Mouse (Mus musculus) kidney, embryonic 16.5 days (tissue): Measurements from ENCODE around the gene Fbxo46. TPM values are rescaled to one million over a fixed set of nuclear protein-coding genes. Genes with fewer than 3 reads are reported as not detected.
A peak's percentile ranks its signal among the peaks of the same experiment; 100 is the strongest.

Experiments
- ATAC-seq: fragments of 200-750 bp; cut with Nextera tagmentation; 2 replicates; pipeline ENCODE4 v1.8.0; 2017; ENCODE audit warnings: moderate TSS enrichment; ENCODE audit not compliant: low FRiP score, low TSS enrichment
- H3K27ac ChIP-seq: fragments of 300-500 bp; sonication (generic); 2 replicates; pipeline ENCODE4 v1.5.1; 2014; ENCODE audit warnings: low read length
- H3K27me3 ChIP-seq: fragments of 300-500 bp; sonication (generic); 2 replicates; pipeline ENCODE4 v1.6.1; 2014; ENCODE audit warnings: low read length, control low read depth, mixed read lengths; ENCODE audit not compliant: insufficient read depth
- H3K36me3 ChIP-seq: fragments of 300-500 bp; sonication (generic); 2 replicates; pipeline ENCODE4 v1.6.1; 2014; ENCODE audit warnings: low read length, control low read depth, mixed read lengths; ENCODE audit not compliant: insufficient read depth
- H3K4me1 ChIP-seq: fragments of 300-500 bp; sonication (generic); 2 replicates; pipeline ENCODE4 v1.6.1; 2014; ENCODE audit warnings: low read length, control low read depth, mixed read lengths; ENCODE audit not compliant: insufficient read depth
- H3K4me2 ChIP-seq: fragments of 300-500 bp; sonication (generic); replicated peaks from 2 replicates; pipeline ENCODE4 v1.6.1; 2014; ENCODE audit warnings: low read depth, low read length
- H3K4me3 ChIP-seq: fragments of 300-500 bp; sonication (generic); 2 replicates; pipeline ENCODE4 v1.5.1; 2014; ENCODE audit warnings: mild to moderate bottlenecking, low read length
- H3K9ac ChIP-seq: fragments of 300-500 bp; sonication (generic); replicated peaks from 2 replicates; pipeline ENCODE4 v1.6.1; 2014; ENCODE audit warnings: low read length
- H3K9me3 ChIP-seq: fragments of 300-500 bp; sonication (generic); 2 replicates; pipeline ENCODE4 v1.6.1; 2016; ENCODE audit warnings: low read length, control low read depth
- WGBS: fragments of 180-500 bp; shearing (Covaris S2); extraction: QIAGEN DNeasy Blood & Tissue Kit; methylation state at CpG from one replicate; pipeline ENCODE4 v1.1.7; 2014; 5-methylcytosine and 5-hydroxymethylcytosine counted together
- polyA plus RNA-seq: library from polyadenylated mRNA; unstranded; fragments of >200 nt; fragmentation: Nextera tagmentation; extraction: Ambion mirVana; gene quantifications from 2 replicates; pipeline ENCODE4 v1.2.1, GENCODE M21; 2015

Fbxo46 gene
- polyA plus RNA-seq, 1 experiment from 2014 or later = 18.4 TPM

DNA sequence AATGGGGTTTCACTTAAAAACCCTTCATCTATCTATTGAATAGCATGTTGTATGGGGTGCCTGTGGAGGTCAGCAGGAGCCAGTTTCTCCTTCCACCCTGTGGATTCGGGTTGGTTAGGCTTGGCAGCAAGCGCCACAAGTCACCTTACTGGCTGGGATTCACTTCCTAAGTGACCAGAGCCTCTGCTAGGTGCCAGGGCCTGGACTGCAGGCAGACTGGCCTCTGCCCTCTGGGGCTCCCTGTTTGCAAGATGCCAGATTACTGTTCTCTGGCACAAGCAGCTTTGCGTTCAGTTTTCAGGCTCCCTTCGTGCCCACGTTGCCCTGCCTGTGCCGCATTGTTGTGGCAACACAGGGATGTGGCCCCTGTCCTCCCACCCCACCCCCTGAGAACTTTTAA, 5.1 kb downstream of the Fbxo46 start:
- Histone ChIP-seq H3K27ac (no peak overlapping the region), H3K4me2 (no peak overlapping the region), H3K9me3 (0 out of 2 replicates have a peak, but pooled peaks cover 4% of the 10 kb centered on the region), H3K36me3 (peaks cover 7% of the 10 kb centered on the region), H3K9ac (no peak overlapping the region), H3K4me3 (no peak overlapping the region), H3K27me3 (no peaks in the 10 kb centered on the region), H3K4me1 (peaks cover 13% of the 10 kb centered on the region)
- ATAC-seq = no peak
- 69% methylated on average over 6 of the region's 6 CpGs for WGBS

DNA sequence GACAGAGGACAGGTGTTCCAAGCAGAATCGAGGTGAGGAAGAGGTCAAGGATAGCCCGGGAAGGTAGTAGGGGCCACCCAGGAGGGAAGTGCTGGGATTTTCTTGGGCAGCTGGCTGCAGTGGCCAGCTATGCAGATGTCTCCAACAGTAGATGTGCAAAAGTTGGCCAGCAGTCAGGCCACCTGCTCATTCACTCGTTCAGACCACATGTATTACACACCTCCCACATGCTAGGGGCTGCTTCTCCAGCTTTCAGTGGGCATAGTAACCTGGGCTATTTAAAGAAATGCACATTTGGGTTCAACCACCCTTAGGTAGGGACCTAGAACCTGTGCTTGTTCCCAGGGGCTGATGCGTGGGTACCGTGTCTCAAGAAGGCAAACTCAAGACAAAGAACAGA, 8.1 kb downstream of the Fbxo46 start:
- peaks cover 4% of the 10 kb centered on the region; the same call in 1 of the 2 replicates for H3K36me3 ChIP-seq
- H3K27me3 ChIP-seq = no peaks in the 10 kb centered on the region
- 90% methylated on average over 5 of the region's 5 CpGs for WGBS
- no peaks in the 10 kb centered on the region for H3K9me3 ChIP-seq
- ATAC-seq = no peak
- no peak overlapping the region for H3K27ac ChIP-seq
- peaks cover 10% of the 10 kb centered on the region; the same call in 1 of the 2 replicates for H3K4me1 ChIP-seq
- H3K4me3 ChIP-seq = no peak overlapping the region
- H3K4me2 ChIP-seq = no peak overlapping the region
- no peak overlapping the region for H3K9ac ChIP-seq

DNA sequence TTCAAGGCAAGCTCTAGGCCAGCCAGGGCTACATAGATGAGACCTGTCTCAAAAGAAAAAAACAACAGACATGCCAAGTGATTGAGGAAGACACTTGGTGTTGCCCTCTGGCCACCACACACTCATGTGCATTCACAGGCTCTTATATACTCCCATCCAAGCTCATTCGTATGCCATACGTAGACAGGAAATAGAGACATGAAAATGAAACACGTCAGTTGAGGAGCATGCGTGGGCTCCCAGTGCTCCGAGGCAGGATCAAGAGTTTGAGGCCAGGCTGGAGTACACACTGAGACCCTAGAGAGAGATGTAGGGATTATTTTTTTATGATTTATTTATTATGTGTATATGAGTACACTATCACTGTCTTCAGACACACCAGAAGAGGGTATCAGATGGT, 9.7 kb downstream of the Fbxo46 start:
- Histone ChIP-seq H3K9ac (no peak overlapping the region), H3K27me3 (no peaks in the 10 kb centered on the region), H3K27ac (no peak overlapping the region), H3K4me3 (no peak overlapping the region), H3K4me2 (no peak overlapping the region), H3K4me1 (peaks cover 10% of the 10 kb centered on the region; the same call in 1 of the 2 replicates), H3K9me3 (no peaks in the 10 kb centered on the region), H3K36me3 (peaks cover 4% of the 10 kb centered on the region; the same call in 1 of the 2 replicates)
- WGBS = 92% methylated on average over 5 of the region's 5 CpGs
- no peak for ATAC-seq

DNA sequence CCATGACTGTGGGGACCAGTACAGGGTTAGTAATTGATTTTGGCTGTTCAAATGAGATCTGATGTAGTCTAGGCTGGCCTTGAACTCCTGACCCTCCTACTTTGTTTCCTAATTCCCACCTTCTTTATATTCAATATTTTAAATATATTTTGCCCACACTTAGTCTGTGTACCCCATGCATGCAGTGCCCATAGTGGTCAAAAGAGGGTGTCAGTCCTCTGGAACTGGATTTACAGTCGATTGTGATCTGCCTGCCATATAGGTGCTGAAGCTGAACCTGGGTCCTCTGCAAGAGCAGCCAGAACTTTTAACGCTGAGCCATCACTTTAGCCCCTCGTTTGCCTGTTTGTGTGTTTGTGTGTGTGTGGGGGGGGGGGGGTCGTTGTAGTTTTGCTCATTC, 11.0 kb downstream of the Fbxo46 start:
- ATAC-seq = no peak
- Histone ChIP-seq H3K27ac (peak overlapping the region; percentile 94), H3K4me1 (peaks cover 10% of the 10 kb centered on the region; the same call in 1 of the 2 replicates), H3K9me3 (no peaks in the 10 kb centered on the region), H3K4me3 (peak overlapping the region; percentile 54), H3K36me3 (peaks cover 9% of the 10 kb centered on the region), H3K4me2 (peak overlapping the region; percentile 67), H3K9ac (peak overlapping the region; percentile 69), H3K27me3 (no peaks in the 10 kb centered on the region)
- WGBS = 20% methylated on average over 4 of the region's 4 CpGs

DNA sequence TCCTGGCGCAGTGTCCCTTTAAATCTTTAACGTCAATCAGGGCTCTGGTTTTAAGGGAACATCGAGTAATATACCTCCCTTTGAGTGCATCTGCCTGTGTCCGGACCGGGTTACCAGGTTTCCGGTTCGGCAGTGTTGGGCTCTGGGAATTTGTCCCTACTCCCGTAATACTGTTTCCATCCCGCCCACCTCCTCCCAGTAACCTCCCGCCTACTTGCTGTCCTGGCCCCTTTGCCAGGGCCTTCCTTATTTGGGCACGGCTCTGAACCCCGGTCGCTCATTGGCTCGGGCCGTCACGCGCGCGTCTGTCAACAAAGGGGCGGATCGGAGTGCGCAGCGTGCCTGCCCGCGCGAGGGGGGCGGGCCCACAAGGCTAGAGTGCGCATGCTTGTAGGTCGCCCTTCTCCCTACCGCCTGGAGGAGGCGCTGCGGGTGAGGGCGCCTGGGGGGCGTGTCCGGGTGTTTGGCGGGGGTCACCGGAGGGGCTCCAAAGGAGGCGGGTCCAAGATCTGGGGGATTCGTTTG, 11.7 kb downstream of the Fbxo46 start:
- ATAC-seq = peak; percentile 99
- peaks cover 16% of the 10 kb centered on the region for H3K36me3 ChIP-seq
- H3K27me3 ChIP-seq = no peaks in the 10 kb centered on the region
- H3K9me3 ChIP-seq = no peaks in the 10 kb centered on the region
- under 1% methylated on average over 39 of the region's 39 CpGs for WGBS
- peak overlapping the region; percentile 54 for H3K4me3 ChIP-seq
- peak overlapping the region; percentile 94 for H3K27ac ChIP-seq
- H3K9ac ChIP-seq = peak overlapping the region; percentile 69
- H3K4me2 ChIP-seq = peak overlapping the region; percentile 67
- peaks cover 10% of the 10 kb centered on the region; the same call in 1 of the 2 replicates for H3K4me1 ChIP-seq

DNA sequence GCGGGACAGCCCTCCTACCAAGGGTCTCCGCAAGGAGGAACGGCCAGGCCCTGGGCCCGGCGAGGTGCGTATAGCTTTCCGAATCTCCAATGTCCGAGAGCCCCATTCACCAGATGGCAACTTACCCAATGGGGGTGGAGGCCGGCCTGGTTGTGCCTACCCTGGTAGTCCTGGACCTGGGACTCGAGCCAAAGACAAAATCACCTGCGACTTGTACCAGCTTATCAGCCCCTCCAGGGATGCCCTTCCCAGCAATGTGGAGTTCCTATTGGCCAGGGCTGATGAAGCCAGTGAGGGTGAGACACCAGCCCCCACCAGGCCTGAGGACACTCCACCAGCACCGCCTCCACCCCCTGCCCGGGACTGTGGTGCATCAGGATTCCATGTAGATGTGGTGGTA, 16.5 kb downstream of the Fbxo46 start:
- no peak for ATAC-seq
- WGBS = 95% methylated on average over 13 of the region's 13 CpGs
- Histone ChIP-seq H3K4me1 (peaks cover 4% of the 10 kb centered on the region; the same call in 1 of the 2 replicates), H3K36me3 (peaks cover 55% of the 10 kb centered on the region), H3K4me3 (no peak overlapping the region), H3K27ac (no peak overlapping the region), H3K4me2 (no peak overlapping the region), H3K9me3 (no peaks in the 10 kb centered on the region), H3K27me3 (no peaks in the 10 kb centered on the region), H3K9ac (no peak overlapping the region)

- H3K27ac ChIP-seq = no peak overlapping the region
- H3K36me3 ChIP-seq = peaks cover 57% of the 10 kb centered on the region
- 90% methylated on average over 38 of the region's 38 CpGs for WGBS
- H3K9ac ChIP-seq = no peak overlapping the region
- H3K4me1 ChIP-seq = peaks cover 3% of the 10 kb centered on the region; the same call in 1 of the 2 replicates
- H3K27me3 ChIP-seq = no peaks in the 10 kb centered on the region
- no peak for ATAC-seq
- no peak overlapping the region for H3K4me2 ChIP-seq
- no peaks in the 10 kb centered on the region for H3K9me3 ChIP-seq
- H3K4me3 ChIP-seq = no peak overlapping the region
Observed at GRCm38 (mm10) chr7:19136673-19137334, 17.1 kb downstream of the Fbxo46 start.

- ATAC-seq = no peak
- no peaks in the 10 kb centered on the region for H3K4me1 ChIP-seq
- peaks cover 57% of the 10 kb centered on the region for H3K36me3 ChIP-seq
- WGBS = 44% methylated on average over 5 of the region's 5 CpGs
- no peak overlapping the region for H3K4me2 ChIP-seq
- H3K27ac ChIP-seq = no peak overlapping the region
- H3K9me3 ChIP-seq = no peaks in the 10 kb centered on the region
- H3K27me3 ChIP-seq = no peaks in the 10 kb centered on the region
- no peak overlapping the region for H3K4me3 ChIP-seq
- H3K9ac ChIP-seq = no peak overlapping the region
Observed at GRCm38 (mm10) chr7:19137380-19137779, 17.7 kb downstream of the Fbxo46 start.

DNA sequence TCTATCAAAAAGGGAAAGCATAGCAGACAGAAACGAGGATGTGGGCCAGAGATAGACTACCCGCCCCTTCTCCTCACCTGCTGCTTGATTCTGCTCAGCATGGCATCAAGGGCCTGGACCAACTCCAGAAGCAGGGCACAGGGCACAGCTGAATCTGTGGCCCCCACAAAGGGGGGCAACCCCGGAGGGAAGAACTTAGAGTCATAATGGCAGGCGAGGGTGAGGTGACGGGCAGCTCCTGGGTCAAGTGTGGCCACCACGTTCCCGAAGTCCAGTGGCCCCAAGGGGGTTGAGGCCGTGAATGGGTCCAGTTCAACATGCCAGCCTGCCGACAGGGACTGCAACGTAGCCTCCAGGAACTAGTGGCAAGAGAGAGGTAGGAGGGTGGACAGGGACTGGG, 27.1 kb downstream of the Fbxo46 start:
- Histone ChIP-seq H3K4me1 (peaks cover 17% of the 10 kb centered on the region), H3K27me3 (no peaks in the 10 kb centered on the region)

DNA sequence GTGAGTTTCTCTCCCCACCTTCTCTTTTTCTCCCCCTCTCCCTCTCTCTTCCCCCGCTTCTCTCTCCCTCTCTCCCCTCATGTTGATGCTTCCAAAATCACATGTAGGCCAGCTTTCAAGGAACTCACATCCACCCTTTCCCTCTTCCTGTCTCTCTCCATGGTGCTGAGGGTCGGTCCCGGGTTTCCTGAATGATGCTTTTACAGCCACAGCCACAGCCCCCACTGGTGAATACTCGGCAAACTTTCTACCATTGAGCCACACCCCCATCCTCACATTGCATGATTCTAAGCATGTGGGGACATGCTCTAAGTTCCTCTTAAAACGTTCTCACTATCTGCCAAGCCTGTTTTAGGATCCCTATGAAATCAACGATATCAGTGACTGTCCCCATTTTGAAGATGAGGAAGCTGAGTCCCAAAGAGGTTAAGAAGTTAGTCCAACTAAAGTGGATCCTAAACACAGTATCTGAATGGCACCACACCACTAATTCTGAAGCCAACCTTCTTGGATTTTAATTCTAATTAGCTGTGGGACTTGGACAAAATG, 27.9 kb downstream of the Fbxo46 start:
- Histone ChIP-seq H3K9me3 (no peaks in the 10 kb centered on the region), H3K27ac (no peak overlapping the region), H3K4me2 (no peak overlapping the region), H3K36me3 (peaks cover 12% of the 10 kb centered on the region), H3K9ac (no peak overlapping the region), H3K4me1 (peaks cover 17% of the 10 kb centered on the region), H3K4me3 (no peak overlapping the region), H3K27me3 (no peaks in the 10 kb centered on the region)
- no peak for ATAC-seq
- WGBS = 33% methylated on average over 6 of the region's 6 CpGs

More for the DNA sequence above, 27.1 kb downstream of the Fbxo46 start:
- H3K4me3 ChIP-seq = no peak overlapping the region
- no peaks in the 10 kb centered on the region for H3K9me3 ChIP-seq
- WGBS = 85% methylated on average over 10 of the region's 10 CpGs
- H3K9ac ChIP-seq = no peak overlapping the region
- no peak for ATAC-seq
- H3K4me2 ChIP-seq = no peak overlapping the region
- H3K36me3 ChIP-seq = peaks cover 6% of the 10 kb centered on the region
- no peak overlapping the region for H3K27ac ChIP-seq
